Mouse (Mus musculus) midbrain, embryonic 16.5 days (tissue): Measurements from ENCODE around the gene Pik3cb. TPM values are rescaled to one million over a fixed set of nuclear protein-coding genes. Genes with fewer than 3 reads are reported as not detected.

Experiments used
- ATAC-seq: fragments of 200-750 bp; cut with Nextera tagmentation; 2 replicates; pipeline ENCODE4 v1.8.0; 2017; ENCODE audit warnings: moderate TSS enrichment
- H3K27ac ChIP-seq: fragments of 300-500 bp; sonication (generic); 2 replicates; pipeline ENCODE4 v1.5.1; 2014; ENCODE audit warnings: mild to moderate bottlenecking, low read length, mixed read lengths
- H3K27me3 ChIP-seq: fragments of 300-500 bp; sonication (generic); 2 replicates; pipeline ENCODE4 v1.6.1; 2014; ENCODE audit warnings: low read depth, low read length, mixed read lengths; ENCODE audit not compliant: control insufficient read depth, insufficient read depth
- H3K36me3 ChIP-seq: fragments of 300-500 bp; sonication (generic); 2 replicates; pipeline ENCODE4 v1.6.1; 2014; ENCODE audit warnings: mild to moderate bottlenecking, low read length, moderate library complexity, mixed read lengths; ENCODE audit not compliant: control insufficient read depth, insufficient read depth
- H3K4me1 ChIP-seq: fragments of 300-500 bp; sonication (generic); 2 replicates; pipeline ENCODE4 v1.6.1; 2014; ENCODE audit warnings: mild to moderate bottlenecking, low read length, mixed read lengths; ENCODE audit not compliant: control insufficient read depth, insufficient read depth
- H3K4me2 ChIP-seq: fragments of 300-500 bp; sonication (generic); 2 replicates; pipeline ENCODE4 v1.6.1; 2014; ENCODE audit warnings: mild to moderate bottlenecking, low read length, mixed read lengths
- H3K4me3 ChIP-seq: fragments of 300-500 bp; sonication (generic); 2 replicates; pipeline ENCODE4 v1.5.1; 2014; ENCODE audit warnings: low read depth, mild to moderate bottlenecking, low read length, moderate library complexity, mixed read lengths
- H3K9ac ChIP-seq: fragments of 300-500 bp; sonication (generic); 2 replicates; pipeline ENCODE4 v1.6.1; 2014; ENCODE audit warnings: low read depth, low read length, mixed read lengths
- H3K9me3 ChIP-seq: fragments of 300-500 bp; sonication (generic); replicated peaks from 2 replicates; pipeline ENCODE4 v1.6.1; 2014; ENCODE audit warnings: mild to moderate bottlenecking, low read length, mixed read lengths; ENCODE audit not compliant: control insufficient read depth, poor library complexity, severe bottlenecking
- WGBS: fragments of 180-500 bp; shearing (Covaris S2); extraction: QIAGEN DNeasy Blood & Tissue Kit; methylation state at CpG from one replicate; pipeline ENCODE4 v1.1.7; 2014; 5-methylcytosine and 5-hydroxymethylcytosine counted together
- polyA plus RNA-seq: library from polyadenylated mRNA; unstranded; fragments of >200 nt; fragmentation: Nextera tagmentation; extraction: Ambion mirVana; gene quantifications from 2 replicates; pipeline ENCODE4 v1.2.1, GENCODE M21; 2015

The Pik3cb gene
- polyA plus RNA-seq, 1 experiment from 2014 or later: 2.3 TPM

GRCm38 (mm10) chr9:99166946-99167345, 26.5 kb upstream of the Pik3cb start:
- no peak overlapping the region for H3K9ac ChIP-seq
- ATAC-seq: no peak
- WGBS: 70% methylated on average over 5 of the region's 5 CpGs
- no peak overlapping the region for H3K27ac ChIP-seq
- no peaks in the 10 kb centered on the region for H3K9me3 ChIP-seq
- no peak overlapping the region for H3K4me3 ChIP-seq
- no peaks in the 10 kb centered on the region for H3K36me3 ChIP-seq
- H3K4me2 ChIP-seq: no peak overlapping the region
- H3K27me3 ChIP-seq: no peaks in the 10 kb centered on the region; the same call in 1 of the 2 replicates
- peaks cover 5% of the 10 kb centered on the region; the same call in 1 of the 2 replicates for H3K4me1 ChIP-seq

- H3K4me3 ChIP-seq: no peak overlapping the region
- no peaks in the 10 kb centered on the region for H3K9me3 ChIP-seq
- peaks cover 3% of the 10 kb centered on the region; the same call in 1 of the 2 replicates for H3K4me1 ChIP-seq
- no peaks in the 10 kb centered on the region; the same call in 1 of the 2 replicates for H3K27me3 ChIP-seq
- WGBS: 74% methylated on average over 6 of the region's 6 CpGs
- H3K27ac ChIP-seq: no peak overlapping the region
- no peak overlapping the region for H3K4me2 ChIP-seq
- no peaks in the 10 kb centered on the region for H3K36me3 ChIP-seq
- ATAC-seq: no peak
- H3K9ac ChIP-seq: no peak overlapping the region
Measured at GRCm38 (mm10) chr9:99165956-99166355, 25.5 kb upstream of the Pik3cb start.

GRCm38 (mm10) chr9:99164664-99165226, 24.3 kb upstream of the Pik3cb start:
- ATAC-seq: no peak
- Histone ChIP-seq H3K9ac (no peak overlapping the region), H3K36me3 (no peaks in the 10 kb centered on the region), H3K27ac (no peak overlapping the region; the same call in 1 of the 2 replicates), H3K27me3 (no peaks in the 10 kb centered on the region; the same call in 1 of the 2 replicates), H3K9me3 (no peaks in the 10 kb centered on the region), H3K4me2 (no peak overlapping the region), H3K4me3 (no peak overlapping the region), H3K4me1 (0 out of 2 replicates have a peak, but pooled peaks cover 3% of the 10 kb centered on the region)
- WGBS: 61% methylated on average over 3 of the region's 3 CpGs

GRCm38 (mm10) chr9:99164148-99164503, 23.7 kb upstream of the Pik3cb start:
- no peaks in the 10 kb centered on the region; the same call in 1 of the 2 replicates for H3K27me3 ChIP-seq
- no peak overlapping the region for H3K27ac ChIP-seq
- no peaks in the 10 kb centered on the region for H3K36me3 ChIP-seq
- no peak overlapping the region for H3K4me2 ChIP-seq
- no peak overlapping the region for H3K9ac ChIP-seq
- no peak for ATAC-seq
- 0 out of 2 replicates have a peak, but pooled peaks cover 3% of the 10 kb centered on the region for H3K4me1 ChIP-seq
- no peak overlapping the region for H3K4me3 ChIP-seq
- 47% methylated on average over 9 of the region's 9 CpGs for WGBS
- no peaks in the 10 kb centered on the region for H3K9me3 ChIP-seq

- H3K4me2 ChIP-seq: peak overlapping the region; percentile 40
- H3K36me3 ChIP-seq: no peaks in the 10 kb centered on the region
- 8% methylated on average over 15 of the region's 15 CpGs for WGBS
- no peak overlapping the region for H3K27ac ChIP-seq
- H3K9ac ChIP-seq: no peak overlapping the region
- no peak overlapping the region for H3K4me3 ChIP-seq
- H3K27me3 ChIP-seq: no peaks in the 10 kb centered on the region; the same call in 1 of the 2 replicates
- no peaks in the 10 kb centered on the region for H3K9me3 ChIP-seq
- H3K4me1 ChIP-seq: 0 out of 2 replicates have a peak, but pooled peaks cover 3% of the 10 kb centered on the region
- ATAC-seq: 0 out of 2 replicates have a peak, but pooled peaks have one; percentile 32
Measured at GRCm38 (mm10) chr9:99163420-99164147, 23.2 kb upstream of the Pik3cb start.

- Histone ChIP-seq H3K27me3 (no peaks in the 10 kb centered on the region; the same call in 1 of the 2 replicates), H3K27ac (no peak overlapping the region), H3K9ac (no peak overlapping the region), H3K36me3 (no peaks in the 10 kb centered on the region), H3K4me1 (0 out of 2 replicates have a peak, but pooled peaks cover 3% of the 10 kb centered on the region), H3K4me3 (no peak overlapping the region), H3K4me2 (no peak overlapping the region), H3K9me3 (no peaks in the 10 kb centered on the region)
- 94% methylated on average over 2 of the region's 2 CpGs for WGBS
- ATAC-seq: no peak
Measured at GRCm38 (mm10) chr9:99162839-99163238, 22.4 kb upstream of the Pik3cb start.

- Histone ChIP-seq H3K27me3 (no peaks in the 10 kb centered on the region; the same call in 1 of the 2 replicates), H3K9me3 (no peaks in the 10 kb centered on the region), H3K4me3 (no peak overlapping the region), H3K4me1 (0 out of 2 replicates have a peak, but pooled peaks cover 3% of the 10 kb centered on the region), H3K27ac (no peak overlapping the region), H3K4me2 (no peak overlapping the region), H3K9ac (no peak overlapping the region), H3K36me3 (no peaks in the 10 kb centered on the region)
- WGBS: 92% methylated on average over 5 of the region's 5 CpGs
- ATAC-seq: no peak
Measured at GRCm38 (mm10) chr9:99160780-99161179, 20.4 kb upstream of the Pik3cb start.

- Histone ChIP-seq H3K27ac (no peak overlapping the region), H3K27me3 (no peaks in the 10 kb centered on the region; the same call in 1 of the 2 replicates), H3K4me3 (no peak overlapping the region), H3K36me3 (no peaks in the 10 kb centered on the region), H3K9me3 (no peaks in the 10 kb centered on the region), H3K9ac (no peak overlapping the region), H3K4me2 (no peak overlapping the region), H3K4me1 (0 out of 2 replicates have a peak, but pooled peaks cover 3% of the 10 kb centered on the region)
- no peak for ATAC-seq
- 92% methylated on average over 5 of the region's 5 CpGs for WGBS
Measured at GRCm38 (mm10) chr9:99159932-99160331, 19.5 kb upstream of the Pik3cb start.

- Histone ChIP-seq H3K4me2 (no peak overlapping the region), H3K27ac (no peak overlapping the region), H3K36me3 (no peaks in the 10 kb centered on the region), H3K9ac (no peak overlapping the region), H3K27me3 (no peaks in the 10 kb centered on the region), H3K9me3 (no peaks in the 10 kb centered on the region), H3K4me3 (no peak overlapping the region), H3K4me1 (peaks cover 4% of the 10 kb centered on the region; the same call in 1 of the 2 replicates)
- ATAC-seq: no peak
- 89% methylated on average over 6 of the region's 6 CpGs for WGBS
Measured at GRCm38 (mm10) chr9:99158708-99159107, 18.3 kb upstream of the Pik3cb start.
